Mouse (Mus musculus) forebrain, embryonic 16.5 days (tissue): ENCODE data around the gene Scn2a. TPM values are rescaled to one million over a fixed set of nuclear protein-coding genes. Genes with fewer than 3 reads are reported as not detected.

Experiments used
- ATAC-seq: fragments of 200-750 bp; cut with Nextera tagmentation; 2 replicates; pipeline ENCODE4 v1.8.0; 2017; ENCODE audit warnings: mild to moderate bottlenecking, moderate library complexity
- H3K27ac ChIP-seq: fragments of 300-500 bp; sonication (generic); 2 replicates; pipeline ENCODE4 v1.5.1; 2014; ENCODE audit warnings: low read length, control low read depth
- H3K27me3 ChIP-seq: fragments of 300-500 bp; sonication (generic); replicated peaks from 2 replicates; pipeline ENCODE4 v1.6.1; 2014; ENCODE audit warnings: low read length; ENCODE audit not compliant: control insufficient read depth, insufficient read depth
- H3K36me3 ChIP-seq: fragments of 300-500 bp; sonication (generic); 2 replicates; pipeline ENCODE4 v1.6.1; 2014; ENCODE audit not compliant: control insufficient read depth, insufficient read depth
- H3K4me1 ChIP-seq: fragments of 300-500 bp; sonication (generic); replicated peaks from 2 replicates; pipeline ENCODE4 v1.6.1; 2014; ENCODE audit warnings: low read length; ENCODE audit not compliant: control insufficient read depth, insufficient read depth
- H3K4me2 ChIP-seq: fragments of 300-500 bp; sonication (generic); 2 replicates; pipeline ENCODE4 v1.6.1; 2014; ENCODE audit warnings: mild to moderate bottlenecking, low read length, control low read depth
- H3K4me3 ChIP-seq: fragments of 300-500 bp; sonication (generic); replicated peaks from 2 replicates; pipeline ENCODE4 v1.5.1; 2014; ENCODE audit warnings: mild to moderate bottlenecking, low read length, control low read depth
- H3K9ac ChIP-seq: fragments of 300-500 bp; sonication (generic); replicated peaks from 2 replicates; pipeline ENCODE4 v1.6.1; 2014; ENCODE audit warnings: low read depth, low read length, control low read depth
- H3K9me3 ChIP-seq: fragments of 300-500 bp; sonication (generic); 2 replicates; pipeline ENCODE4 v1.6.1; 2016; ENCODE audit warnings: low read length; ENCODE audit not compliant: control insufficient read depth
- whole genome bisulfite sequencing: fragments of 180-500 bp; shearing (Covaris S2); extraction: QIAGEN DNeasy Blood & Tissue Kit; methylation state at CpG from one replicate; pipeline ENCODE4 v1.1.7; 2014; 5-methylcytosine and 5-hydroxymethylcytosine counted together
- polyA plus RNA-seq: library from polyadenylated mRNA; unstranded; fragments of >200 nt; fragmentation: Nextera tagmentation; extraction: Ambion mirVana; gene quantifications from 2 replicates; pipeline ENCODE4 v1.2.1, GENCODE M21; 2015

The Scn2a gene
- polyA plus RNA-seq, 1 experiment from 2014 or later = 42.8 TPM

DNA sequence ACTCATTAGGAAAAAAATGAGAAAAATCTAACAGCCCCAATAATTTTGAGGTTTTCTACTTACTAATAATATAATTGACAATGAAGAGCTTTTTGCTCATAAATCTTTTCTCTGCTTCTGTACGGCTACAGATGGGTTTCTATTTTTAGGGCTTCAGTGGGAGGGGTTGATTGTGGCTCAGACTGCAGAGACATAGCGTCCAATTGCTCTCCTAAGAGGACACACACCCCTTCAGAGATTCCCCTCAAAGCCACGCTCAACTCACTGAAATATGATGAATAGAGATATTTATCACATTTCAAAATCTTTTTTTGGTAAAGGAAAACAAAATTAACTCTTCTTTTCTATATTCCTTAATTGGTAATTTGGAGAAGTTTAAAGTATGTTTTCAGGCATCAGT is 64.6 kb downstream of the Scn2a start:
- ATAC-seq = no peak
- no peaks in the 10 kb centered on the region for H3K9me3 ChIP-seq
- WGBS = 67% methylated on average over 3 of the region's 3 CpGs
- H3K4me3 ChIP-seq = no peak overlapping the region
- H3K27ac ChIP-seq = no peak overlapping the region
- no peaks in the 10 kb centered on the region for H3K27me3 ChIP-seq
- H3K4me1 ChIP-seq = no peaks in the 10 kb centered on the region
- H3K36me3 ChIP-seq = peaks cover 6% of the 10 kb centered on the region; the same call in 1 of the 2 replicates
- H3K4me2 ChIP-seq = no peak overlapping the region
- H3K9ac ChIP-seq = no peak overlapping the region

DNA sequence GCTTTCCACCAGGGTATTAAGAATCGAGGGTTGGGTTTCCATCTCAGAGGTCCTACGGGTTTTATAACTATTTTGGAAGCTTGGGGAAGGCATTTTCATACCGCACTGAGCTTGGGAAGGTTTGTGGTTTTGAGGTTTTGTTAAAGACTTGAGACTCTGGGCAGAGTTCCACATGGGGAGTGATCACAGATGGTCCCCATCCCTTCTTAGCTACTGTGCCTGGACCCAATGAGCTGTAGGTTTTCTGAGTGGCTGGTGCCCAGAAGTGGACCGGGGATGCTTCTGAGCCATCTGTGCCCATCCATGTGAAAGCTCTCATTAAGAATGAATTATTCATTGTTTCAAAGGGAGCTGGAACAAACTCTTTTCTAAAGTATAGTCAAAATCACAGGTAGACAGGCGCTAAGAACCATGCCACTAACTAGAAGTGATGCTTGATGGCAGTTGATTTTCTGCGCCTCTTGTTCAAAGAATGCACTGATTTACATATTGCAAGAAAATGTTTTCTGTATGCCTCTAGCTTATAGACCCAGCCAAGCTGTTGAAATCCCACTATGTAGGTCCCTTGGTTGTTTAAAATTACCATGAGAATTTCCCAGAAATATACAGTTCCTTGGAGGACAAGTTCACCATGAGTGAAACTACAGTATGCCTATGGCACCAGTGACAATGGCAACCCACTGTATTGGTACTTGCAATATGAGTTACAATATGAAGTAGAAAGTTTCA is 70.0 kb downstream of the Scn2a start:
- Histone ChIP-seq H3K9me3 (no peaks in the 10 kb centered on the region), H3K9ac (no peak overlapping the region), H3K27me3 (no peaks in the 10 kb centered on the region), H3K4me3 (no peak overlapping the region), H3K27ac (peak overlapping the region; percentile 75), H3K4me2 (no peak overlapping the region), H3K4me1 (no peaks in the 10 kb centered on the region), H3K36me3 (0 out of 2 replicates have a peak, but pooled peaks cover 3% of the 10 kb centered on the region)
- 69% methylated on average over 6 of the region's 6 CpGs for WGBS
- ATAC-seq = peak; percentile 95

DNA sequence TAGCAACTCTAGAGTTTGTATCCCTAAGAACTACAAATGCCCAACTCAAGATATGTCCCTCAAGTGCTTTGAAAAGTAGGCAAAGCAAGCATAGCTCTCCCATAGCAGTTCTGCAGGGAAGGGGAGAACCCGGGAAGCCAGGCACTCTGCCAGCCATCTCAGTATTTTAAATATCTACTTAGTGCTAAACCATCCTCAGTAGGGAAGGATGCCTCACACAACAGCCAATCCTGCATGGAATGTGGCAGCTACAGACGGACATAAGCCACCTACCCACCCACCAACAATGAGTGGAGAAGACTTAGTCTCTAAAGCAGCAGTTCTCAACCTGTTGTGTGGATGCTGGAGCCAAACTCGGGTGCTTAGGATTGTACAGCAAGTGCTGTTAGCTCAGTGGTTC is 73.9 kb downstream of the Scn2a start:
- H3K27ac ChIP-seq = no peak overlapping the region

DNA sequence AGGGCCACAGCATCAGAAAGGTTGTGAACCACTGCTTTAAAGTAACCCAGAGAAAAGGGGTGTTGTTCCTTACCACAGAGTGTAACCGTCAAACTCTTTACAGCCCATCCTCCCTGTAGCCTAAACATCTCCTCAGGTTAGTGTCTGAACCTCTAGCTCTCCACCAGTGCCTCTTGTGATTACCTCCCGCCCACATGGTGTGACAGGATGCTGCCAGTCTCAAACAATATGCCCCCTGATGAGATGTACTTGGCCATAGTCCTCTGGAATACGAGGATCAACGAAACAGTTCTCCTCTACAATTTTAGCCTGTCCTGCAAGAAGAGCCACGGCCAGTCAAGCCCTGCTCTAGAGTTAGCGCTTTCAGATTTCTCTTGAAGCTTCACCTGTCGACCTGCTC is 74.5 kb downstream of the Scn2a start:
- H3K4me3 ChIP-seq = no peak overlapping the region
- WGBS = 76% methylated on average over 7 of the region's 7 CpGs
- H3K4me1 ChIP-seq = no peaks in the 10 kb centered on the region
- no peak for ATAC-seq
- no peak overlapping the region for H3K9ac ChIP-seq
- no peaks in the 10 kb centered on the region for H3K9me3 ChIP-seq
- H3K27ac ChIP-seq = no peak overlapping the region
- no peaks in the 10 kb centered on the region for H3K27me3 ChIP-seq
- no peak overlapping the region for H3K4me2 ChIP-seq
- H3K36me3 ChIP-seq = no peaks in the 10 kb centered on the region

More for the DNA sequence above, 73.9 kb downstream of the Scn2a start:
- H3K36me3 ChIP-seq = no peaks in the 10 kb centered on the region
- H3K9ac ChIP-seq = no peak overlapping the region
- no peaks in the 10 kb centered on the region for H3K9me3 ChIP-seq
- WGBS = 85% methylated on average over 3 of the region's 3 CpGs
- H3K4me2 ChIP-seq = no peak overlapping the region
- H3K27me3 ChIP-seq = no peaks in the 10 kb centered on the region
- H3K4me3 ChIP-seq = no peak overlapping the region
- no peak for ATAC-seq
- no peaks in the 10 kb centered on the region for H3K4me1 ChIP-seq

DNA sequence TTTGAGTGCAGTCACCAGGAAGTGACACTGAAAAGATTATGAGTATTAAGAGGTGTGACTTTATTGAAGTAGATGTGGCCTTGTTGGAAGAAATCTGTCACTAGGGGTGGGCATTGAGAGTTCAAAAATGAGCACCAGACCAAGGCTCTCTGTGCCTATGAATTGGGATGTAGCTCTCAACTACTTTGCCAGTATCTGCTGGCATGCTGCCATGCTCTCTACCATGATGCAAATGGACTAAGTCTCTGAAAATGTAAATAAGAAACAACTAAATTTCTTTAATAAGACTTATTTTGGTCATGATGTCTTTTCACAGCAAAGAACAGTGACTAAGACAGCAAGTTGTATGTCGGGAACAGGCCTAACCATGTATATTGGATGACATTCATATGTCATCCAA is 79.7 kb downstream of the Scn2a start:
- H3K9me3 ChIP-seq = no peaks in the 10 kb centered on the region
- WGBS = 90% methylated on average over 1 of the region's 1 CpGs

DNA sequence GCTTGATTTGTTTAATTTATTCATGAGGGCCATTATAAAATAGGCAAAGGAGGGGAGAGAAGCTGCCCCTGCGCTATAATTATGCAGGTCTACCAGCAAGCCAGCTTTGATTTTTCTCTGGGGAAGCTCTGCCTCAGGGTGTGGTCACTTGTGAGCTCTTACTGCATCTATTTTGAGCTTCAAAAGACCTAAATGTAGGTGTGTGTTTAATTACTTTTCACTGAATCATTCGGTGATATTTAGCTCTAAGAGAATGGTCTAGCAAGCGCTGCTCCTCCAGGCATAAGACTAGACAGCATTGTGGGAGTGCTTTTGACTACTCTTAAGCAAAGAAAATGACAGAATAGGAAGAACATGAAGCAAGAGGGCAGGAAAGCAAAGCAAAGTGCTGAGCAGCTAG is 80.6 kb downstream of the Scn2a start:
- Histone ChIP-seq H3K9me3 (no peaks in the 10 kb centered on the region), H3K4me3 (no peak overlapping the region), H3K4me1 (no peaks in the 10 kb centered on the region), H3K27ac (no peak overlapping the region), H3K36me3 (peaks cover 8% of the 10 kb centered on the region), H3K4me2 (no peak overlapping the region), H3K9ac (no peak overlapping the region), H3K27me3 (no peaks in the 10 kb centered on the region)
- ATAC-seq = no peak
- WGBS = 89% methylated on average over 3 of the region's 3 CpGs

More for the DNA sequence above, 79.7 kb downstream of the Scn2a start:
- Histone ChIP-seq H3K4me2 (no peak overlapping the region), H3K4me1 (no peaks in the 10 kb centered on the region), H3K9ac (no peak overlapping the region), H3K27ac (no peak overlapping the region), H3K27me3 (no peaks in the 10 kb centered on the region), H3K4me3 (no peak overlapping the region), H3K36me3 (peaks cover 8% of the 10 kb centered on the region)
- ATAC-seq = no peak

DNA sequence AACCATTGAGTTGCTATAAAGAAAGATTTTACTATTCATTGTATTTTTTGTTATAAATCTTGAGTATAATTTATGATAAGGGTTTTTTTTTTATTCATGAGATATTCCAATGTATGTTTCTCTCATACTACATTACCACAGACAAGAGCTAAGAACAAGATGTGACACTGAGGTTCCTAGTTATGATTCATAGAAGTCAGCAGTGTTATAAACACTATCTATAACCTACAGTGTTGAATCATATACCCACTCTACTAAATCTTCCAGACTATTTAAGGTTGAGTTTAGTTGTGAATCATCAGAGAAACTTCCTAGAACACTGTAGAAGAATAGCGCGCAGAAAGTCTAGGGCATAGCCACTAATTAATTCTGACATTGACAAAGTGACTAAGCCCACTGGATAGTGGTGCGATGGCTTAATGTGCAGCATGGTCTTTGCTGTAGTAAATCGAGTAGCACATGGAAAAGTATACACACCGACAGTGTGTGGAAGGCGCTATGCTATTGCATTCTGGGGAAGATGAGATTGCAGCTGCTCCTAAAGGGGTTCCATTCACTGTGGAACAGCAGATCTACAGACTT is 101.7 kb downstream of the Scn2a start:
- H3K4me1 ChIP-seq = no peaks in the 10 kb centered on the region
- no peak for ATAC-seq
- 92% methylated on average over 6 of the region's 6 CpGs for WGBS
- no peak overlapping the region for H3K4me3 ChIP-seq
- H3K27me3 ChIP-seq = no peaks in the 10 kb centered on the region
- H3K9me3 ChIP-seq = no peaks in the 10 kb centered on the region
- no peak overlapping the region for H3K4me2 ChIP-seq
- no peaks in the 10 kb centered on the region for H3K36me3 ChIP-seq
- H3K27ac ChIP-seq = no peak overlapping the region
- no peak overlapping the region for H3K9ac ChIP-seq

DNA sequence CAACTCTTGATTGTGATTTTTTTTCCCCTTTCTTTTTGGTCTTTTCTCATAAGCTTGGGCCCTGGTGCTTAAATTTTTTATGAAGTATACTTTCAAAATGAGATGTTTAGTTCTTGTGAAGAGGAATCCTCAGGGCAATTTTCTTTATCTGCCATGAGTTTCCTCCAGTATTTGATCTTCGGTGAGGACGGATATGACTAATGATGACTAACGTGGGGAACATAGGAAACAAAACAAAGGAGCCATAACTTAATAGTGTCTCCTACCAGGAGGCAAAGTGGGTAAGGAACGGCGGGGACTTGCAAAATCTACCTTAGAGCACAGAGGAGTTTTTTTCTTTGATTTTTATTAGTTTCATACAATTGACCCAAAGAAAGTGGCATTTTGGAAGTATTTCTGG is 124.8 kb downstream of the Scn2a start:
- WGBS = 82% methylated on average over 5 of the region's 5 CpGs
- Histone ChIP-seq H3K27me3 (no peaks in the 10 kb centered on the region), H3K4me1 (no peaks in the 10 kb centered on the region), H3K27ac (no peak overlapping the region), H3K36me3 (no peaks in the 10 kb centered on the region), H3K4me2 (no peak overlapping the region), H3K9ac (no peak overlapping the region), H3K9me3 (no peaks in the 10 kb centered on the region), H3K4me3 (no peak overlapping the region)
- no peak for ATAC-seq

DNA sequence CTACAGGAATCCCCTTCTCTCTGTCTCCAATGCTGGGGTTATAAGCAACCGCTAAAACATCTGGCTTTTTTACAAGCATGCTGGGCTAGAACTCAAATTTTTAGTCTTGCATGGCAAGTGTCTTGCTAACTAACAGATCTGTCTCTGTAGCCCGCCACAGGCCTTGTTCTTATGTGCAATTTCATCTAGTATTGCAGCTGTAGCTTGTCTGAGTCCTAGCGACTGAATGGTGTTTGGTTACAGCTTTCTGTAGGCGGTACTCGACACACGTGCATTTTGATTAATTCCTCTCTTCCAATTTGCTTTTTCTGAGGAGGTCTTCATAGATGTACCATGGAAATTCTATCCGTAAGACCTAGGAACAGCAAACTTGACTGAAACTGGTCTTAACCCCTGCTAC is 161.9 kb downstream of the Scn2a start:
- H3K4me1 ChIP-seq = no peaks in the 10 kb centered on the region
- no peaks in the 10 kb centered on the region for H3K9me3 ChIP-seq
- ATAC-seq = no peak
- 78% methylated on average over 7 of the region's 7 CpGs for WGBS
- no peak overlapping the region for H3K4me3 ChIP-seq
- H3K27ac ChIP-seq = no peak overlapping the region
- H3K9ac ChIP-seq = no peak overlapping the region
- H3K36me3 ChIP-seq = no peaks in the 10 kb centered on the region
- no peak overlapping the region for H3K4me2 ChIP-seq
- H3K27me3 ChIP-seq = no peaks in the 10 kb centered on the region
